Mouse (Mus musculus) hindbrain, embryonic 15.5 days (tissue): ENCODE results near the gene Rnf130. TPM values are rescaled to one million over a fixed set of nuclear protein-coding genes. Genes with fewer than 3 reads are reported as not detected.

Experiments
- ATAC-seq: fragments of 200-750 bp; cut with Nextera tagmentation; 2 replicates; pipeline ENCODE4 v1.8.0; 2017; ENCODE audit warnings: low read depth, moderate number of reproducible peaks, moderate TSS enrichment; ENCODE audit not compliant: low FRiP score
- H3K27ac ChIP-seq: fragments of 300-500 bp; sonication (generic); replicated peaks from 2 replicates; pipeline ENCODE4 v1.5.1; 2015; ENCODE audit warnings: mild to moderate bottlenecking, inconsistent platforms
- H3K27me3 ChIP-seq: fragments of 300-500 bp; sonication (generic); 2 replicates; pipeline ENCODE4 v1.6.1; 2015; ENCODE audit warnings: control low read depth, inconsistent platforms
- H3K36me3 ChIP-seq: fragments of 300-500 bp; sonication (generic); 2 replicates; pipeline ENCODE4 v1.6.1; 2015; ENCODE audit warnings: control low read depth, inconsistent platforms
- H3K4me1 ChIP-seq: fragments of 300-500 bp; sonication (generic); replicated peaks from 2 replicates; pipeline ENCODE4 v1.6.1; 2015; ENCODE audit warnings: control low read depth, inconsistent platforms
- H3K4me2 ChIP-seq: fragments of 300-500 bp; sonication (generic); 2 replicates; pipeline ENCODE4 v1.6.1; 2015; ENCODE audit warnings: moderate library complexity, mild to moderate bottlenecking, inconsistent platforms
- H3K4me3 ChIP-seq: fragments of 300-500 bp; sonication (generic); 2 replicates; pipeline ENCODE4 v1.5.1; 2015; ENCODE audit warnings: mild to moderate bottlenecking, inconsistent platforms
- H3K9ac ChIP-seq: fragments of 300-500 bp; sonication (generic); 2 replicates; pipeline ENCODE4 v1.6.1; 2015; ENCODE audit warnings: inconsistent platforms
- H3K9me3 ChIP-seq: fragments of 300-500 bp; sonication (generic); 2 replicates; pipeline ENCODE4 v1.6.1; 2016; ENCODE audit warnings: control low read depth, inconsistent platforms
- WGBS: fragments of 180-500 bp; shearing (Covaris S2); methylation state at CpG from one replicate; pipeline ENCODE4 v1.1.7; 2015; 5-methylcytosine and 5-hydroxymethylcytosine counted together
- polyA plus RNA-seq: library from polyadenylated mRNA; unstranded; fragments of >200 nt; fragmentation: Nextera tagmentation; extraction: Ambion mirVana; gene quantifications from 2 replicates; pipeline ENCODE4 v1.2.1, GENCODE M21; 2015

The Rnf130 gene
- polyA plus RNA-seq, 1 experiment from 2014 or later = 64.6 TPM

DNA sequence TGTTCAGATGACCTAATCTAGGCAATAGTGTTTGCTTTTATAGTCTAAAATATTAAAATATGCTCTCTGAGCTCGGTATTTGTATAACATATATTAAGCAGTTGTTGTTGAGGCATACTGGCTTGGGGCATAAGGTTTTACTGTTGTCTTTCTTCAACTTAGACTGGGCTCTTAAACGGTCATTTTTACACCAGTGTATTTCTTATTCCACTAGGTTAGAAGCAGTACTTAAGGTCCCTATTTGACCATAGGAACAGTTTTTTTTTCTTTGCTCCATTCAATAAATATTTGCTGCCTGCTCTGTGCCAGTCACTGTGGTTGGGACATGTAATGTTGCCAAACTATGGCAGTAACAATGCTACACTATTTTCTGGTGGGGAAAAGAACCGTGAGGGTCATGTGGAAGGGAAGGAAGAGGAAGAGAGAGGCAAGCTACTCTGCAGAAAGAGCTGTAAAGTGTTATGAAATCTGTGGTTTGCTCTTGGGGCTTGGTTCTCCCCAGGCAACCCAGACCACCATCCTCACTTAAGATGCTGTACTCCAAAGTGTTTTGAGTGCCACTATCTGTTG is 1.5 kb downstream of the Rnf130 start:
- no peaks in the 10 kb centered on the region for H3K9me3 ChIP-seq
- H3K27ac ChIP-seq = peak overlapping the region; percentile 99
- peak overlapping the region; percentile 60 for H3K4me2 ChIP-seq
- no peaks in the 10 kb centered on the region for H3K27me3 ChIP-seq
- H3K4me1 ChIP-seq = peaks cover 45% of the 10 kb centered on the region
- H3K4me3 ChIP-seq = peak overlapping the region; percentile 74
- no peak for ATAC-seq
- WGBS = 13% methylated on average over 3 of the region's 3 CpGs
- no peaks in the 10 kb centered on the region for H3K36me3 ChIP-seq
- H3K9ac ChIP-seq = peak overlapping the region; percentile 77

DNA sequence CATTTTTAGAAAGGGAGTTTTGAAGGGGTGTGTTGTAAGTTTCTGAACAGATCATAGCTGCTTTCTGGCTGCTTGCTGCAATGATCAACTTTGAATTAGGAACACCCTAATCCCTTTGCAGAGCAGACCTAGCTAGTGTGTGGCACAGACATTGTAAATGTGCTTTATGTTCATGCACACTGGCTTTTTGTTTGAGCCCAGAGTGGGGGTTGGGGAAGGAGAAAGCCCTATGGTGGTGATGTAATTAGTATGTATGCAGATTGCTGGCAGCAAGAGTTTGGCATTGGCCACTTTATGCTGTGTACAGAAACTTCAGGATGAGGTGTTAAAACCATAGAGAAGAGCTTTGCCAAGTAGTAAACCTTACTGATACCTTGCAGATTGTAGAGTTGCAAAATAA is 3.3 kb downstream of the Rnf130 start:
- H3K4me3 ChIP-seq = 0 out of 2 replicates have a peak overlapping the region, but pooled peaks have one; percentile 1
- ATAC-seq = no peak
- no peak overlapping the region for H3K27ac ChIP-seq

DNA sequence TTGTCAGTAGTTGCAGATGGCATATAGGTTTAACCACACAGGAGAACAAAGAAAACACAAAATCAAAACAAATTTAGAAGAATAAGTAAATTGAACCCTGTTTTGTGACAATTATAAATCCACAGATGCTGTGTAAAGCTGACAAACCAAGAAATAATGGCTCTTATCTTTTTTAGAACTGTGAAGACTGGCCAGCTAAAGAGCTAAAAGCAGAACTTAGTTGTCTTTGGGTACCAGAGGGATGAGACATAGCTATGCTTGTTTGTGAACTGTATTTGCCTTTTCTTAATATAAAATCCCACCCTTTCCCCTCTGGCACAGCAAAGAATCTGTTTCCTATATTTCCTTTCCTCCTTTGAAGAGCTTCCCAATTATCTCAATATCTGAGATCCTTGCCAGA is 9.0 kb downstream of the Rnf130 start:
- peaks cover 17% of the 10 kb centered on the region; the same call in 1 of the 2 replicates for H3K4me1 ChIP-seq
- H3K27ac ChIP-seq = no peak overlapping the region
- H3K27me3 ChIP-seq = no peaks in the 10 kb centered on the region
- ATAC-seq = no peak
- no peak overlapping the region for H3K4me3 ChIP-seq
- H3K9me3 ChIP-seq = no peaks in the 10 kb centered on the region
- no peak overlapping the region for H3K4me2 ChIP-seq
- no peaks in the 10 kb centered on the region for H3K36me3 ChIP-seq
- no peak overlapping the region for H3K9ac ChIP-seq

More for the DNA sequence above, 3.3 kb downstream of the Rnf130 start:
- Histone ChIP-seq H3K27me3 (no peaks in the 10 kb centered on the region), H3K9ac (no peak overlapping the region), H3K36me3 (no peaks in the 10 kb centered on the region), H3K9me3 (no peaks in the 10 kb centered on the region), H3K4me2 (peak overlapping the region; percentile 60), H3K4me1 (peaks cover 52% of the 10 kb centered on the region)

DNA sequence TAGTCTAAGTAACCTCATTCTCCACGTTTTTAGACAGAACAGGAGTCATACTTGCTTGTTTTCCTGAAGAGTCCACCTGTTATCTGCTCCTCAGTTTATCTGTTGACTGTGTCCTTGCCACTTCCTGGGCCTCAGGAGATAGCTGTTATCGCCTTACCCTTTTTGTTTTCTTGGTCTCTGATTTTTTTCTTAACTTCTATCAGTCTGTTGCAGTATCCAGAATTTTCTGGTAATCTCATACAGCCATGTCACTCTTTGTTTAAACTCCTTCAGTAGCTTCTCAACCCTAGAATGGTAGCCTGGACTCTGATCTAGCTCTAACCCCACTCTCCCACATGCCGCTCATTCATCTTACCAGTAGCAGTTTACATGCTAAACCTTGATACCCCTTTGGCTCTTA is 10.6 kb downstream of the Rnf130 start:
- H3K9me3 ChIP-seq = no peaks in the 10 kb centered on the region
- H3K9ac ChIP-seq = no peak overlapping the region
- no peak for ATAC-seq
- H3K4me2 ChIP-seq = no peak overlapping the region
- no peaks in the 10 kb centered on the region for H3K27me3 ChIP-seq
- H3K4me3 ChIP-seq = no peak overlapping the region
- peaks cover 10% of the 10 kb centered on the region; the same call in 1 of the 2 replicates for H3K4me1 ChIP-seq
- WGBS = 90% methylated on average over 3 of the region's 3 CpGs
- no peaks in the 10 kb centered on the region for H3K36me3 ChIP-seq
- H3K27ac ChIP-seq = no peak overlapping the region

DNA sequence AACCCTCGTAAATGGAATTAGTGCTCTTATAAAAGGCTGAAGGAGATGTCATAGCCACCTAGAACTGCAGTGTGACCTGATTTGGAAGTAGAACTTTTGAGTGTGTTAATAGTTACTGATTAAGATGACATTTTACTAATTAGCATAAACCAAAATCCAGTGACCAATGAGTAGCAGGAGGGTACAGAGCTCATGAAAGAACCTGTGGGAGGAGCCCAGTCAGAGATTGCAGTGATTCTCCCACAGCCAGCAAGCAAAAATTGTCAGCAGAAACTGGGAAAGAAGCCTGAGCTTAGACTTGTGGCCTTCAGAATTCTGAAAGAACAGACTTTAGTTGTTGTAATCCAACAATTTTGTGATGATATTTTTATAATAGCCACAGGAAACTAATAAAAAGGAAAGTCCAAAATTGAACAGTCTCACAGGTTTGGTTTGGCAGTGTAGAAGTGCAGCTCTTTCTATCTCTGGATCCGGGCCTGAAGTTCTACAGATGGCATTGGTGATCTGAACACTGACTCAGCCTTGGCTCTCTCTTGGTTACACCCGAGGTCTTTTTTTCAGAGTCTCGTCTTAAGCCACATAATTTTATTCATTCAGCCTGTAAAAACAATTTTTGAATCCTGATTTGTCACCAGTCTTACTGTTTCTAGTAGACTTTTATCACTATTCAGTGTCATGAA is 11.8 kb downstream of the Rnf130 start:
- WGBS = 92% methylated on average over 4 of the region's 4 CpGs
- Histone ChIP-seq H3K9ac (no peak overlapping the region), H3K4me3 (no peak overlapping the region), H3K4me2 (no peak overlapping the region), H3K27ac (no peak overlapping the region), H3K9me3 (no peaks in the 10 kb centered on the region), H3K4me1 (peaks cover 5% of the 10 kb centered on the region; the same call in 1 of the 2 replicates), H3K36me3 (no peaks in the 10 kb centered on the region), H3K27me3 (no peaks in the 10 kb centered on the region)
- no peak for ATAC-seq

DNA sequence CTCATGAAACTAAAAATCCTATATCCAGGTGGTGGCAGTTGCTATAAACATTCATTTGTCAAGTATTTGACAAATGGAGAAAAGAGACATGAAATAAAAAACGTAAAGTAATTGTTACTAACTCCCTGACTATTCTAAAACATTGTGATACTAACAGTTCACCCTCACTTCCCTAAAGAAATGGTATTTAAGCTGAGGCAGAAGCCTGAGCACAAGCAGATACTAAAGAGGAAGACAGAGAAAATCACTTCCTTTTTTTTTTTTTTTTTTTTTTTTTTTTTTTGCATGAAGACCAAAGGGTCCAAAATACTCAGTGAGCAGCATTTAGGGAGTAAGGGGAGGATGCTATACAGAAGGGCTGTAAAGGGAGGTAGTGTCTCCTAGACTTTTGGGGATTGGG is 13.6 kb downstream of the Rnf130 start:
- Histone ChIP-seq H3K4me1 (peaks cover 3% of the 10 kb centered on the region), H3K9ac (no peak overlapping the region), H3K27ac (no peak overlapping the region), H3K27me3 (no peaks in the 10 kb centered on the region), H3K36me3 (no peaks in the 10 kb centered on the region), H3K9me3 (no peaks in the 10 kb centered on the region), H3K4me2 (no peak overlapping the region), H3K4me3 (no peak overlapping the region)
- WGBS = 82% methylated on average over 1 of the region's 1 CpGs
- ATAC-seq = no peak

DNA sequence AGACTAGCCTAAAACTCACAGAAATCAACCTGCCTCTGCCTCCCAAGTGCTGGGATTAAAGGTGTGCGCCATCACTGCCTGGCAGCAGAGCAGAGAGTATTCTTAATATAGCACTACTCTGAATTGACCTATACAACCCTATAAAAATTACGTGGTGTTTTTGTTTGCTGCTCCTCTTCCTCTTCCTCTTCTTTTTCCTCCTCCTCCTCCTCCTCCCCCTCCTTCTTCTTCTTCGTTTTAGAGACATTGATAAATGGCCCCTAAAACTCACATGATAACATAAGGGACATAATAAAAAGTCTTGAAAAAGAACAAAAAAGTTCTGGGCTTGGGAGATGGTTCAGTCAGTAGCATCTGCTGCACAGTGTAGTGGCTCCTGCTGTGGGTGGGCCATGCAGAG is 16.0 kb downstream of the Rnf130 start:
- Histone ChIP-seq H3K4me3 (no peak overlapping the region), H3K4me2 (no peak overlapping the region), H3K4me1 (peaks cover 8% of the 10 kb centered on the region), H3K36me3 (no peaks in the 10 kb centered on the region), H3K27ac (no peak overlapping the region), H3K9ac (no peak overlapping the region), H3K27me3 (no peaks in the 10 kb centered on the region), H3K9me3 (no peaks in the 10 kb centered on the region)
- no peak for ATAC-seq
- WGBS = 80% methylated on average over 3 of the region's 3 CpGs

DNA sequence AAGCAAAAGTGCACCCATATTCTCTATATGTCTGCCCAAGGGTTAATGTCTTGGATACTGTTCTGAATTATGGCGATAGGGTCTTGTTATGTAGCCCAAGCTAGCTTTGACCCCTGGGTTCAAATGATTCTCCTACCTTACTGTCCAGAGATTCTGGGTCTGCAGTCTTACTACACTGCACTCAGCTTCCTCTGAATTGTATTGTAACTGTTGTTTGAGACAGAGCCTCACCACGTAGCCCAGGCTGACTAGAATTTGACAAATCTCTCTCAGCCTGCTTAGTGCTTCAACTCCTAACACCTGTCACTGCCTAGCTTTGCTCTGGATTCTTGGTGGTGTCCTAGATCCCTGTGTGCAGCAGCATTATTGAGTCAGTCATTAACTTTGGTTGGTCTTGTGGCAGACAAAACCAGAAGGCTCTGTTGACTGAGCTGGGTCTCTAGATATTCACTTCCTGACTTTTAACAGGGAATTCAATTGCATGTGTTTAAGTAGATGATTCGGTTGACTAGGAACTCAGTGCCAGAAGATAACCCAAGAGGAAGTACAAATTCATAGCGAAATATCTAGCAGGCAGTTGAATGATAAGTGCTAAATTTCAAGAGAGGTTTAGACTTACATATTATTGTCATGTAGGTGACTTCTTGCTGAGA is 17.3 kb downstream of the Rnf130 start:
- Histone ChIP-seq H3K9me3 (no peaks in the 10 kb centered on the region), H3K9ac (no peak overlapping the region), H3K27me3 (no peaks in the 10 kb centered on the region), H3K4me2 (no peak overlapping the region), H3K27ac (no peak overlapping the region), H3K36me3 (no peaks in the 10 kb centered on the region), H3K4me1 (peaks cover 8% of the 10 kb centered on the region), H3K4me3 (no peak overlapping the region)
- WGBS = 85% methylated on average over 4 of the region's 4 CpGs
- no peak for ATAC-seq

DNA sequence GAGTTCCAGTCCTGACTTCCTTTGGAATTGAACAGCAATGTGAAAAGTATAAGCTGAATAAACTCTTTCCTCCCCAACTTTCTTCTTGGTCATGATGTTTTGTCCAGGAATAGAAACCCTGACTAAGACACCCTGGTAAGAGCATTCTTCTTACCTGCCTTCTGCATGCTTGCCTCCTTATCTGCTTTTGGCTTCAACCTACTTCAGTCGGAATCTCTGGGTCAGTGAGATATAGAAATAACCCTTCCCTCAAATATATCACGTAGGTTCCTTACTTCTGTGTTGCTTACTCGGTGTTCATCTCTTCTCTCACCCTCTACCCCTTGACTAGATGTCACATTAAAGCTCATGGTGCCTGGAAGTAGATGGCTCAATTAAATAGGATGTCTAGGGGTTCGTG is 19.3 kb downstream of the Rnf130 start:
- Histone ChIP-seq H3K27ac (no peak overlapping the region), H3K4me3 (no peak overlapping the region), H3K9me3 (no peaks in the 10 kb centered on the region), H3K27me3 (no peaks in the 10 kb centered on the region), H3K4me2 (no peak overlapping the region), H3K36me3 (no peaks in the 10 kb centered on the region), H3K4me1 (peaks cover 17% of the 10 kb centered on the region), H3K9ac (no peak overlapping the region)
- WGBS = 94% methylated on average over 4 of the region's 4 CpGs
- ATAC-seq = no peak

DNA sequence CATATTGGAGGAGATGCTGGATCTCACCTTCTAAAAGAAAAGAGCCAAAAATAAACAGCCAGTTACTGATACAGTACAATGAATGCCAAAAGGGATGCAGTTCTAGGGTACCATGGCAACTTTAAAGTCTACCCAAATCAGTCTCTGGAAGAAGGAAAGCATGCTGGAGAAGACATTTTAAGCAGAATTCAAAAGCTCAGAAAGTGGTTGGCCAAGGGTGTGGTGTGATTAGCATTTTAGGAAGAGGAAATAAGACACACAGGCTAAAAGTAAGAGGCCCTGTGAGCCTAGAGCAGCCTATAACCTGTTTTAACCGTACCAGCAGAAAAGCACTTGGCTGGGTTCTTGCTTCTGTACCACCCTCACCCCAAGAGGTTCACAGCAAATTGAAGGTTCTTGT is 22.5 kb downstream of the Rnf130 start:
- Histone ChIP-seq H3K4me2 (no peak overlapping the region), H3K9ac (no peak overlapping the region), H3K4me3 (no peak overlapping the region), H3K27ac (no peak overlapping the region), H3K36me3 (no peaks in the 10 kb centered on the region), H3K27me3 (no peaks in the 10 kb centered on the region), H3K4me1 (peaks cover 25% of the 10 kb centered on the region), H3K9me3 (no peaks in the 10 kb centered on the region)
- WGBS = 90% methylated on average over 1 of the region's 1 CpGs
- ATAC-seq = no peak

DNA sequence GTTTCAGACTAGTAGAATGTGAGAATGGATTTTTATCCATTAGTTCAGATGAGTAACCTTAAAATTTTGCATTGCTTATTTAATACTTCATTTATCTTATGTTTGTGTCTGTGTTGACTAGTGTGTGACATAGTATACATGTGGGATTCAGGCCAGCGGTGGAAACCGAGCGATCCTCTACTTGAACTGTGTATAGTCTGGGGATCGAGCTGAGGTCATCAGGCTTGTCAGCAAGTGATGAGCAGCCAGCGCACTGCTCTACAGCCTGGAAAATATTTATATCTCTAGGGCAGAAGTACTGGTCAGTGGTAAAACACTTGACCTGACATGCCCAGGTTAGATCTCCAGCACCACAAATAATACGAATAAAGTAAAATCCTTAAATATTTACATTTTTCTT is 23.0 kb downstream of the Rnf130 start:
- peaks cover 3% of the 10 kb centered on the region; the same call in 1 of the 2 replicates for H3K36me3 ChIP-seq
- H3K27ac ChIP-seq = no peak overlapping the region
- peaks cover 25% of the 10 kb centered on the region for H3K4me1 ChIP-seq
- peak; percentile 74; the same call in 1 of the 2 replicates for ATAC-seq
- 77% methylated on average over 6 of the region's 6 CpGs for WGBS
- H3K4me2 ChIP-seq = no peak overlapping the region
- no peak overlapping the region for H3K4me3 ChIP-seq
- H3K9ac ChIP-seq = no peak overlapping the region
- no peaks in the 10 kb centered on the region for H3K9me3 ChIP-seq
- no peaks in the 10 kb centered on the region for H3K27me3 ChIP-seq

DNA sequence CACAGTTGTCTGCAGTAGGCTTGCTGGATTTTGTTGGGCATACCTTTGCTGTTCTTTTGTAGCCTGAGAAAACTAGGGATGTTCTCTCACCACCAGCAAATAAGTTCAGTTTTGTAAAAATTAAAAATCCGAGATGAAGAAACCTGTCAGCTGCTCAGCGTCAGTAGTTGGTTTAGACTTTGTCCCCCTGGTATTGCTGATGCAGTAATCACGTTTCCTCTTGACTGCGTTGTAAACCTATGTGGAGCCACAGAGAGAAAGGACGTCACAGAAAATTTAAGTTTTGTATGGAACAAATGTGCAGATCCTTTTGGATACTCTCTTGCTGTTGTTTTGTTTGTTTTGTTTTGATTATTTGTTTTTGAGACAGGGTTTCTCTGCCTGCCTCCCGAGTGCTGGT is 25.2 kb downstream of the Rnf130 start:
- peaks cover 17% of the 10 kb centered on the region for H3K36me3 ChIP-seq
- peaks cover 21% of the 10 kb centered on the region for H3K4me1 ChIP-seq
- no peak overlapping the region for H3K4me3 ChIP-seq
- no peak overlapping the region for H3K4me2 ChIP-seq
- no peak for ATAC-seq
- no peak overlapping the region for H3K9ac ChIP-seq
- no peaks in the 10 kb centered on the region for H3K9me3 ChIP-seq
- no peaks in the 10 kb centered on the region for H3K27me3 ChIP-seq
- WGBS = 70% methylated on average over 6 of the region's 6 CpGs
- H3K27ac ChIP-seq = no peak overlapping the region
